ENCODE assay signal across 32 mouse cellular contexts in the genomic region with DNA sequence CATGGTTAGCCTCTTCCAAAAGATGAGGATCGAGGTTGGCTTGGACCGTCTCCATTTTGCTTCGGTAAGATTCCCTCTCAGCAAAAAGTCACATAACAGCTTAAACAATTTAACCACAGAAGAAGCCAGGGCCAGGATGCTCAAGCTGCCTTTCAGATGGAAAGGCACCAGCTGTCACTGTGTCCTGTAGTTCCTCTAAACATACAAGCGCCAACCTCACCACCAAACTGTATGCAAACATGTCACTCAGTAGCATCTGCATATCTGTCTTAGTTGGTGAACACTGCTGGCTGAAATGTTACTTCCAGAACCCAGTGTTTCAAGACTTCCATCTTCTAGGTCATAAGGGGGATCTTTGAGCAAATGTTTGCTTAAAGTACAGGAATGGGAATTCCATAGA. TPM values are rescaled to one million over a fixed set of nuclear protein-coding genes. Genes with fewer than 3 reads are reported as not detected.
"Had no signal": no experiment of that assay in that cellular context is flagged by ENCODE, and none has a peak within 500 bp of the region (broad histone marks: within the 10 kb centered on the region; RNA-seq: fewer than 3 reads in every experiment).

No protein-coding gene starts in this region.

- H3K27me3 ChIP-seq: intestine, embryonic 15.5 days; limb, embryonic 12.5 days; liver, embryonic 15.5 days had no signal

- DNase-seq: gastrocnemius, adult 2 months; gastrocnemius, postnatal 10 days; gastrocnemius, postnatal 25 days; heart, adult 18-20 months; heart, postnatal 10 days; heart, postnatal 4 days; kidney, adult 18-20 months; kidney, adult 8-10 months; kidney, postnatal 10 days; kidney, postnatal 25 days; kidney, postnatal 4 days; liver; liver, embryonic 13.5 days had no signal

- ATAC-seq: hindbrain, embryonic 16.5 days; inflammation-experienced regulatory T-cells, adult 6 months; intestine, embryonic 15.5 days; intestine, postnatal 0 days had no signal

- H3K27ac ChIP-seq: gastrocnemius, adult 2 months; heart, embryonic 10.5 days; hindbrain, embryonic 10.5 days; hindbrain, embryonic 12.5 days; hindbrain, embryonic 14.5 days; intestine, embryonic 15.5 days; layer of hippocampus, adult 2 months; left cerebral cortex, adult 2 months; limb, embryonic 10.5 days; limb, embryonic 12.5 days; liver, embryonic 13.5 days; liver, embryonic 15.5 days had no signal

- H3K9ac ChIP-seq: heart, embryonic 12.5 days; hindbrain, embryonic 12.5 days; hindbrain, embryonic 14.5 days; intestine, embryonic 15.5 days; limb, embryonic 12.5 days; liver, embryonic 13.5 days; liver, embryonic 15.5 days had no signal

- H3K36me3 ChIP-seq: heart, embryonic 10.5 days; heart, embryonic 12.5 days; hindbrain, embryonic 10.5 days; hindbrain, embryonic 12.5 days; intestine, embryonic 15.5 days; limb, embryonic 10.5 days; limb, embryonic 12.5 days; liver, embryonic 13.5 days; liver, embryonic 15.5 days had no signal

- H3K9me3 ChIP-seq: heart, embryonic 10.5 days; heart, embryonic 12.5 days; hindbrain, embryonic 10.5 days; hindbrain, embryonic 12.5 days; intestine, embryonic 15.5 days; limb, embryonic 10.5 days; limb, embryonic 12.5 days; liver, embryonic 13.5 days; liver, embryonic 15.5 days had no signal

- H3K4me3 ChIP-seq: gastrocnemius, adult 2 months; heart, embryonic 10.5 days; heart, embryonic 12.5 days; hindbrain, embryonic 10.5 days; hindbrain, embryonic 12.5 days; intestine, embryonic 15.5 days; layer of hippocampus, adult 2 months; left cerebral cortex, adult 2 months; limb, embryonic 10.5 days; limb, embryonic 12.5 days; liver, embryonic 13.5 days; liver, embryonic 15.5 days had no signal

- H3K4me1 ChIP-seq: heart, embryonic 10.5 days; heart, embryonic 12.5 days; hindbrain, embryonic 12.5 days; intestine, embryonic 15.5 days; limb, embryonic 10.5 days; limb, embryonic 12.5 days; liver, embryonic 13.5 days; liver, embryonic 15.5 days had no signal

- H3K4me2 ChIP-seq: heart, embryonic 12.5 days; hindbrain, embryonic 12.5 days; hindbrain, embryonic 14.5 days; intestine, embryonic 15.5 days; limb, embryonic 12.5 days; liver, embryonic 11.5 days; liver, embryonic 13.5 days; liver, embryonic 15.5 days had no signal

RNA-seq across cellular contexts. Expression of a gene that starts 8.5 kb away (rescaled TPM):
- polyA plus RNA-seq: heart, embryonic 10.5 days; heart, embryonic 12.5 days; heart, embryonic 14.5 days; inflammation-experienced regulatory T-cells, adult 6 months; kidney, embryonic 14.5 days; kidney, embryonic 16.5 days; limb, embryonic 10.5 days; limb, embryonic 12.5 days; limb, embryonic 14.5 days; liver, embryonic 11.5 days; liver, embryonic 13.5 days; liver, embryonic 15.5 days had no signal
